Mouse (Mus musculus) hindbrain, embryonic 13.5 days (tissue): ENCODE results near the gene Rcan3. TPM values are rescaled to one million over a fixed set of nuclear protein-coding genes. Genes with fewer than 3 reads are reported as not detected.
A peak's percentile ranks its signal among the peaks of the same experiment; 100 is the strongest.

Experiments used
- ATAC-seq: fragments of 200-750 bp; cut with Nextera tagmentation; 2 replicates; pipeline ENCODE4 v1.8.0; 2017; ENCODE audit warnings: moderate TSS enrichment; ENCODE audit not compliant: low FRiP score
- H3K27ac ChIP-seq: fragments of 300-500 bp; sonication (generic); 2 replicates; pipeline ENCODE4 v1.5.1; 2015; ENCODE audit warnings: inconsistent platforms, mild to moderate bottlenecking, moderate library complexity
- H3K27me3 ChIP-seq: fragments of 300-500 bp; sonication (generic); 2 replicates; pipeline ENCODE4 v1.6.1; 2015; ENCODE audit warnings: mild to moderate bottlenecking, inconsistent platforms
- H3K36me3 ChIP-seq: fragments of 300-500 bp; sonication (generic); 2 replicates; pipeline ENCODE4 v1.6.1; 2015; ENCODE audit warnings: mild to moderate bottlenecking, inconsistent platforms
- H3K4me1 ChIP-seq: fragments of 300-500 bp; sonication (generic); replicated peaks from 2 replicates; pipeline ENCODE4 v1.6.1; 2015; ENCODE audit warnings: inconsistent platforms
- H3K4me2 ChIP-seq: fragments of 300-500 bp; sonication (generic); 2 replicates; pipeline ENCODE4 v1.6.1; 2015; ENCODE audit warnings: inconsistent platforms, mild to moderate bottlenecking, moderate library complexity
- H3K4me3 ChIP-seq: fragments of 300-500 bp; sonication (generic); 2 replicates; pipeline ENCODE4 v1.5.1; 2015; ENCODE audit warnings: mild to moderate bottlenecking, inconsistent platforms
- H3K9ac ChIP-seq: fragments of 300-500 bp; sonication (generic); 2 replicates; pipeline ENCODE4 v1.6.1; 2015; ENCODE audit warnings: mild to moderate bottlenecking, inconsistent platforms
- H3K9me3 ChIP-seq: fragments of 300-500 bp; sonication (generic); 2 replicates; pipeline ENCODE4 v1.6.1; 2016; ENCODE audit warnings: inconsistent platforms
- WGBS: fragments of 180-500 bp; shearing (Covaris S2); methylation state at CpG from one replicate; pipeline ENCODE4 v1.1.7; 2015; 5-methylcytosine and 5-hydroxymethylcytosine counted together
- polyA plus RNA-seq: library from polyadenylated mRNA; unstranded; fragments of >200 nt; fragmentation: Nextera tagmentation; extraction: Ambion mirVana; gene quantifications from 2 replicates; pipeline ENCODE4 v1.2.1, GENCODE M21; 2015

Rcan3 gene
- polyA plus RNA-seq, result 31.2 and 31.8 TPM in 2 replicates

DNA sequence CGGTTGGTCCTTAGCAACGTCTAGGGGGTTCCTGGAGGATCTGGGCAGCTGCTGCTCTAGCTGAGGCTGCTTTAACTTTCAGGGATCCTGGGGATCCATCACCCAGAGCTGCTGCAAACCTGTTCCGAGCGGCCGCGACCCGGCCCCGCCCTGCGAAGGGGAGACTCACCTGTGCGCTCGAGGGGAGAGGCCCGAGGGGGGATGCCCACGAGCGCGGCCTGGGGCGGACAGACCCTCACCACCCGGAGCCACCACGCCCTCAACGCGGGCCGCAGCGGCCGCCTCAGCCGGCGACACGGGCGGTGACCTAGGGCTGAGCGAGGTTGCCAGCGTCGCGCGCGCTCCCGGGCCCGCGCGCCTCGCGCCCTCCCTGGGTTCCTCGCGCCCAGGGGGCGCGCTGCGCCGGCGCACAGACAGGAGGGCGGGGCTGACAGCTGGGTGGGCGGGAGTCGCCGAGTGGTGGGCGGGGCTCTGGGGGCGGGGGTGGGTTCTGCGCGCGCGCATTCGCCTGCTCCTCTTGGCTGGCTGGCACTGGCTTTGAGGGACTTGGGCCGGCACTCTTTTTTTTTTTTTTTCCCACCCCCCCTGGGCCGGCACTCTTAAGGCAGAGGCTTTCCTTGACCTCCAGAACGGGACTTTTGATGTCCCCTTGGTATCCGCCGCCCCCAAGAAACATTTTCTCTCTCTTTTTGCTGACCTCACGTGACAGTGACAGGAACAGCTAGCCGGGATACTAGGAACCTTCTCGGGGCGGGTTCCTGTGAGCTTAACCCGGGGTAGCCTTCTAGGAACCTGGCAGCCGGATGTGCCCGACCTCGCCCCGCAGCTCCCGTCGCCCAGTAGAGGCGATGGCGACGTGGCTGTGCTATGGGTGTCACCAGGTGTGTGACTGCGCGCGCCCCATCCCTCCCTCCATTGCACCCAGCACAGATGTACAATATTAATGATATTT is at the start of gene Rcan3:
Rcan3 (minus strand) TSS at position 411 of the 952 bp plus-strand sequence.
- peak within 1 kb of the TSS; percentile 81 for H3K4me3 ChIP-seq
- no peaks in the 10 kb centered on the region for H3K9me3 ChIP-seq
- H3K9ac ChIP-seq, result peak within 1 kb of the TSS; percentile 92
- H3K4me1 ChIP-seq, result peaks cover 26% of the 10 kb centered on the region
- H3K36me3 ChIP-seq, result no peaks in the 10 kb centered on the region
- H3K27me3 ChIP-seq, result no peaks in the 10 kb centered on the region
- H3K4me2 ChIP-seq, result peak within 1 kb of the TSS; percentile 79
- H3K27ac ChIP-seq, result peak within 1 kb of the TSS; percentile 83
- WGBS, result under 1% methylated on average over 78 of the region's 79 CpGs
- peak; percentile 88 for ATAC-seq

DNA sequence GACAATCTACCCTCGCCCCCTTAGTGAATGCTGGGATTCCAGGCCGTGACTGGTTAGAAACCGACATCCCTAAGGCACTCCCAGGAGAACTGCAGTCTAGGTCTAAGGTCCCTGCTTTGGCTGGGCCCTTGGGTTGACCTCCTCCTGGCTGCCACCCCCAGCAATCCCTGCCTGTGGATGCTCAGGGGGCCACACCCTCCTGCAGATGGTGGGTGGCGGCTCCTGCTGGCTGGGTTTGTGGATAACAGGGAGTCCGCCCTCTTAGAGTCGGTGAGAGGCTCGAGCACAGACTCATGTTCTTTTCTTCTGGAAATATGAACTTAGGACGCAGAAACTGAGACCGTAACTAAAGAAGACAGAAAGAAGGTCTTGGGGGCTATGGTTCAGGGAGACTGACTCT is 46.7 kb upstream of the Rcan3 start:
- peak overlapping the region; percentile 23; the same call in 1 of the 2 replicates for H3K27ac ChIP-seq
- H3K4me2 ChIP-seq, result no peak overlapping the region
- 79% methylated on average over 9 of the region's 9 CpGs for WGBS
- H3K36me3 ChIP-seq, result peaks cover 30% of the 10 kb centered on the region
- no peak for ATAC-seq
- no peaks in the 10 kb centered on the region for H3K27me3 ChIP-seq
- H3K9me3 ChIP-seq, result no peaks in the 10 kb centered on the region
- H3K4me3 ChIP-seq, result no peak overlapping the region
- H3K9ac ChIP-seq, result no peak overlapping the region
- H3K4me1 ChIP-seq, result peaks cover 12% of the 10 kb centered on the region; the same call in 1 of the 2 replicates

DNA sequence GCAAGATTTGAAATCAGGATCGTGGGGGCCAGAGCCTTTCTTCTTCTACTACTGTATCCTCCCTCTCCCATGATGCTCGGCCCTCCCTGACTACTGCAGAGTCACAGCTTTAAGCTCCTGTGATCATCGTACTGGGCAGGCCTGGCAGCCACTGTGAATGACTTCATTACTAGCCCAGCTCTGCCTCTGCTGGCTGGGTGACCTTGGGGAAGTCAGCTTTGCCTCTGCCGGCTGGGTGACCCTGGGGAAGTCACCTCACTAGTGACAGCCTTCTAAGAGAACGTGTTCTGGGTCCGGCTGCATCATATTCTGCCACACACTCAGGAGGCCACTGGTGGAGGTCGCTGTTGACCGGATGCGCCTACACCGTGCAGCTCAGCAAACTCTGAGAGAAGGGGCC is 44.2 kb upstream of the Rcan3 start:
- Histone ChIP-seq H3K4me2 (no peak overlapping the region), H3K9ac (no peak overlapping the region), H3K27ac (no peak overlapping the region), H3K9me3 (no peaks in the 10 kb centered on the region), H3K4me3 (no peak overlapping the region), H3K4me1 (peaks cover 8% of the 10 kb centered on the region; the same call in 1 of the 2 replicates), H3K27me3 (no peaks in the 10 kb centered on the region), H3K36me3 (peaks cover 48% of the 10 kb centered on the region)
- WGBS, result 91% methylated on average over 10 of the region's 10 CpGs
- ATAC-seq, result no peak

DNA sequence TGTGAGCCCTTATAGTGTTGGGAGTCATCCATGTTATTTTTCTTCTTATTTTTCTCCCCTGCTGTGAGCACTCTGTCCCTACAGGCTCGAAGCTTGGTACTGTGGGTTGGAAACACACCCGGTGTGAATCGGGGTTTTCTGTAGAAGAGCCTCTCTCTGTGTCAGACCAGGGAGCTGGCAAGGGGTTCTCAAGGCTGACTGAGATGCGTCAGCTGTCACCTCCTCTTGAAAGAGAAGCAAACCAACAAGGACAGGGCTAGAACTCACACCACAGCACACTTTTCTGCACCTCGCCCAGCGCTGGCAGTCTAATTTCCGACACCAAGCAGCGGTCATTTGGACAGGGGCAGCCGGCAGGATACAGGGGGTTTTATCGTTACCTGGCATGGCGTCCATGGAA is 29.8 kb upstream of the Rcan3 start:
- H3K4me2 ChIP-seq, result no peak overlapping the region
- no peaks in the 10 kb centered on the region for H3K4me1 ChIP-seq
- WGBS, result 91% methylated on average over 11 of the region's 11 CpGs
- H3K27ac ChIP-seq, result no peak overlapping the region
- H3K9ac ChIP-seq, result no peak overlapping the region
- H3K9me3 ChIP-seq, result no peaks in the 10 kb centered on the region
- no peak overlapping the region for H3K4me3 ChIP-seq
- no peak for ATAC-seq
- peaks cover 48% of the 10 kb centered on the region for H3K36me3 ChIP-seq
- no peaks in the 10 kb centered on the region for H3K27me3 ChIP-seq

DNA sequence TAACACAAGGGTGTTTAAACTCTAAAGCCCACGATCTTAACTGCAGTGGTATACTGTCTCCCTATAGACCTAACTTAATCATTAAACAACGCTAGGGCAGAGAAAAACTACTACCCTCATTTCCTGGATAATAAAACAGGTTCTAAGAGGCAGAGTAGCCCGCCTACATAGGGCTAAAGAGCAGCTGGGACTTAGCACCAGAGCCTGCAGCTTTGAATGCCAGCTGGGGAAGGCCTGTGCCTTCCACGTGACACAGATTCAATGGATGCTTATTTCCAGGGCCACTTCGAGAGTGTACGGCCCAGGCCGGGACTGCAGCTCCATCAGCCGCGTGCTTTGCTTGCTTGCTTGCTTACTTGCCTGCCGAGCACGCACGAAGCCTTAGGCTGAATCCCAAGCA is 19.9 kb upstream of the Rcan3 start:
- Histone ChIP-seq H3K4me1 (peaks cover 10% of the 10 kb centered on the region), H3K27ac (no peak overlapping the region), H3K4me3 (no peak overlapping the region), H3K4me2 (no peak overlapping the region), H3K27me3 (no peaks in the 10 kb centered on the region), H3K36me3 (no peaks in the 10 kb centered on the region; the same call in 1 of the 2 replicates), H3K9me3 (no peaks in the 10 kb centered on the region), H3K9ac (peak overlapping the region; percentile 39)
- WGBS, result 78% methylated on average over 12 of the region's 12 CpGs
- ATAC-seq, result no peak

DNA sequence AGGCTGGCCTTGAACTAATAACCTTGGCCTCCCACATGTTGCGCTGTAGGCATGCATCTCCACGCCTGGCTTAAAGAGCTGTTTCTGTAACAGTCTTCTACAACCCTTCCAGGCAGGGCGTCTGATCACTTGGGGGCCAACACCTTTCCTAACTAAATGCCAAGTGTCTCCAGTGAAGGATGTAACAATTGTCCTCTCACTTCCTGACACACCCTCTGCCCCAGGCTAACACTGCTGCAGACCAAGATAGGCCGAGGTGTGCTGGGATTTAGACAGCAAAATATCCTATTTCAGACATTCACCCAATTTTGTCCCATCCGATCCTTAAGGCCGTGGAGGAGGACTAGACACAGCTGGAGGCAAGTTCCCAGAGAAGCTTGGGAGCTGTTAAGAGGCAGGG is 19.5 kb upstream of the Rcan3 start:
- Histone ChIP-seq H3K4me3 (no peak overlapping the region), H3K27me3 (no peaks in the 10 kb centered on the region), H3K4me2 (no peak overlapping the region), H3K9ac (peak overlapping the region; percentile 39), H3K9me3 (no peaks in the 10 kb centered on the region), H3K36me3 (no peaks in the 10 kb centered on the region; the same call in 1 of the 2 replicates), H3K4me1 (peaks cover 10% of the 10 kb centered on the region), H3K27ac (no peak overlapping the region)
- ATAC-seq, result no peak
- 80% methylated on average over 6 of the region's 6 CpGs for WGBS

DNA sequence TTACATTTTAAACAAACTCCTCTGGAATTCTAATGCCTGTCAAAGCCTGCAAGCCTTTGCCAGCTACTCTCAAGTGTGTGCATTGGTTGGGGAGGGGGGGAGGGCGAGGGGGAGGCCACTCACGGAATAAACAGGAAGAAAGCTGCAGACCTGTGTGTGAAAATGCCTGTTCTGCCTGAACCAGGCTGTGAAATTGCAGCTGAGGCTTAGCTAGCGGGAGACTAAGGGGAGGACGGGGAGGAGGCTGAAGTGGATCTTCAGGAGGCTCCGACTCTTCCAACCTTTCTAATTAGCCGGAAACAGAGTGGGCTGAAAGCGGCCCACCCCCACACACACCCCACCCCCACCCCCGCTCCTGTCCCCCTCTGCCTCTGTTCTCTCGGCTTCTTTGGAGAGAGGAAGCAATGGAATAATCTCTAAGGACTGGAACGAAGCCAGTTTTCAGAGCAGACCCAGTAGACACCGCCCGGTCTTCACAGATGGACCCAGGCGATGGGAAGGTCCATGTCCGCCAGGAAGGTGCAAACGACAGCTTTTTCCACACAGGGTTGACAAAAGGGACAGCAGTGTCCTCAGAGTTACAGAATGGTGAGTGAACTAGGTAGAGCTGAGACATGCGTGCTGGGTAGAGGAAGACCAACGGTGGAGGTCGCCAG is 17.8 kb upstream of the Rcan3 start:
- Histone ChIP-seq H3K9me3 (no peaks in the 10 kb centered on the region), H3K4me2 (peak overlapping the region; percentile 13; the same call in 1 of the 2 replicates), H3K27ac (no peak overlapping the region), H3K4me3 (no peak overlapping the region), H3K36me3 (no peaks in the 10 kb centered on the region; the same call in 1 of the 2 replicates), H3K27me3 (no peaks in the 10 kb centered on the region), H3K4me1 (peaks cover 10% of the 10 kb centered on the region), H3K9ac (no peak overlapping the region)
- no peak for ATAC-seq
- 58% methylated on average over 18 of the region's 18 CpGs for WGBS

DNA sequence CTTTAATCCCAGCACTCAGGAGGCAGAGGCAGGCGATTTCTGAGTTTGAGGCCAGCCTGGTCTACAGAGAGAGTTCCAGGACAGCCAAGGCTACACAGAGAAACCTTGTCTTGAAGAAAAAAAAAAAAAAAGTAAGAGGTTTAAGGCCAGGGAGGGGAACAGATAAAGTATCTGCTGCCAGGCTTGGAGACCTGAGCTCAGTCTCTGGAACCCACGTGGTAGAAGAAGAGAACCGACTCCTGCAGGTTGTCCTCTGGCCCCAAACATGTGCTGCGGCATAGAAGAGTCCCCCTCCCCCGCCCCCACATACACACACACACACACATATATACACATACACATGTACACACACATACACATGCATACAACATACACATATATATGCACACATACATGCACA is 8.8 kb upstream of the Rcan3 start:
- WGBS, result 73% methylated on average over 5 of the region's 5 CpGs
- no peak overlapping the region for H3K9ac ChIP-seq
- ATAC-seq, result no peak

DNA sequence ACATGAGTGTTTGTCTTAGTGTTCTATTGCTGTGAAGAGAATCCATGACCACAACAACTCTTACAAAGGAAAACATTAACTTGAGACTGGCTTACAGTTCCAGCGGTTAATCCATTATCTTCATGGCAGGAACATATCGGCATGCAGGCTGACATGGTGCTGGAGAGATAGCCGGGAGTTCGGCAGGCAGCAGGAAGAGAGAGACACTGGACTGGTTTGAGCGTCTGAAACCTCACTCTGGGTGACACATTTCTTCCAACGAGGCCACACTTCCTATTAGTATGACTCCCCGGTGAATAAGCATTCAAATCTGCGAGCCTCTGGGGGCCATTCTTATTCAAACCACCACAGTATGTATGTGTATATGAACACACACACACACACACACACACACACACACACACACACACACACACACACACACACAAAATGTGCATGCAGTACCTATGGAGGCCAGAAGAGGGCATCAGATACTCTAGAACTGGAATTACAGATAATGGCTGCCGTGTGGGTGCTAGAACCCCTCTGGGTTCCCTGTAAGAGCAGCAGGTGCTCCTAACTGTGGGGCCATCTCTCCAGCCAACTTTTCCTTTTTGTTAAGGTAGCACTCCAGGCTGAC is 6.4 kb upstream of the Rcan3 start:
- 62% methylated on average over 9 of the region's 9 CpGs for WGBS
- Histone ChIP-seq H3K4me2 (no peak overlapping the region), H3K27ac (no peak overlapping the region), H3K36me3 (no peaks in the 10 kb centered on the region), H3K4me3 (no peak overlapping the region), H3K9me3 (no peaks in the 10 kb centered on the region), H3K27me3 (no peaks in the 10 kb centered on the region), H3K4me1 (0 out of 2 replicates have a peak, but pooled peaks cover 3% of the 10 kb centered on the region), H3K9ac (no peak overlapping the region)
- ATAC-seq, result no peak

More for the DNA sequence above, 8.8 kb upstream of the Rcan3 start:
- Histone ChIP-seq H3K4me3 (no peak overlapping the region), H3K36me3 (no peaks in the 10 kb centered on the region), H3K4me2 (no peak overlapping the region), H3K27ac (no peak overlapping the region), H3K9me3 (no peaks in the 10 kb centered on the region), H3K4me1 (0 out of 2 replicates have a peak, but pooled peaks cover 3% of the 10 kb centered on the region), H3K27me3 (no peaks in the 10 kb centered on the region)

DNA sequence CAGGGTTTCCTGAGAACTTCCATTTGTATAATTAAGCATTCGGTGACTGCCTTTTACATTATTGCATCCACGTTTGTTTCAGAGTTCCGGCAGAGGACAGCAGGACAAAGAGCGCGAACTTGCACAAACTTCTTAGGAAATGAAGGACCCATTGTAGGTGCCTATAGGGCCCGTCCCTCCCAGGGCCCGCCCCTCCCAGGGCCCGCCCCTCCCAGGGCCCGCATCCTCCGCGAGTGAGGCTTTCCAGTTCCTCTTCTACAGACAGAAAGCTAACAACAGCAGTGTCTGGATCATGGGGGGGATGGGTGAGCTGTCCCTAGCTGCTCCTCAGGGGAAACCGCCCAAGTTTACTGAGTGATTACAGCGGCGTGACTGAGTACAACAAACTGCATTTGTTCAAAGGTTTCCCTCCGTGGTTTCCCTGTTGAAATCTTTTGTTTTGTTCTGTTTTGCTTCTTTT is 5.6 kb upstream of the Rcan3 start:
- Histone ChIP-seq H3K27me3 (no peaks in the 10 kb centered on the region), H3K9ac (no peak overlapping the region)
- 3% methylated on average over 15 of the region's 15 CpGs for WGBS

DNA sequence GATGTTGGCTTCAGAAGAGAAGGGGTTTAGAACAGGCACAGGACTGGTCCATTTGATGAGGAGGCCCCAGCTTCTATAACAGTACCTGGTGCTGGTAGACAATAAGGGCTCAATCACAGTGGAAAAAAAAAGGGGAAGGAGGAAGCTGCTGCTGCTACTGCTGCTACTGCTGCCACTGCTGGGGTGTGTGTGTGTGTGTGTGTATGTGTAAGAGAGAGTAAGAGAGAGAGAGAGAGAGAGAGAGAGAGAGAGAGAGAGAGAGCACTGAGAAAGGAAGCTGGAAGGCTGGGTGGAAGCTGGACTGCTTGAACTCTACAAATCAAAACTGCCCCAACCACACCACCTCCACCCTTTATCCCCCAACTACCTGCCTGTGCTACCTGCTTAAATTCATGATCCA is 4.3 kb upstream of the Rcan3 start:
- H3K4me3 ChIP-seq, result no peak overlapping the region
- no peak overlapping the region for H3K9ac ChIP-seq
- no peaks in the 10 kb centered on the region for H3K9me3 ChIP-seq
- H3K4me2 ChIP-seq, result no peak overlapping the region
- no peak overlapping the region for H3K27ac ChIP-seq
- H3K27me3 ChIP-seq, result no peaks in the 10 kb centered on the region
- H3K36me3 ChIP-seq, result no peaks in the 10 kb centered on the region
- peaks cover 16% of the 10 kb centered on the region for H3K4me1 ChIP-seq
- ATAC-seq, result no peak

More for the DNA sequence above, 5.6 kb upstream of the Rcan3 start:
- Histone ChIP-seq H3K4me3 (no peak overlapping the region; the same call in 1 of the 2 replicates), H3K27ac (0 out of 2 replicates have a peak overlapping the region, but pooled peaks have one; percentile 0), H3K36me3 (no peaks in the 10 kb centered on the region), H3K4me2 (peak overlapping the region; percentile 33; the same call in 1 of the 2 replicates), H3K9me3 (no peaks in the 10 kb centered on the region), H3K4me1 (peaks cover 10% of the 10 kb centered on the region)
- peak; percentile 46; the same call in 1 of the 2 replicates for ATAC-seq

DNA sequence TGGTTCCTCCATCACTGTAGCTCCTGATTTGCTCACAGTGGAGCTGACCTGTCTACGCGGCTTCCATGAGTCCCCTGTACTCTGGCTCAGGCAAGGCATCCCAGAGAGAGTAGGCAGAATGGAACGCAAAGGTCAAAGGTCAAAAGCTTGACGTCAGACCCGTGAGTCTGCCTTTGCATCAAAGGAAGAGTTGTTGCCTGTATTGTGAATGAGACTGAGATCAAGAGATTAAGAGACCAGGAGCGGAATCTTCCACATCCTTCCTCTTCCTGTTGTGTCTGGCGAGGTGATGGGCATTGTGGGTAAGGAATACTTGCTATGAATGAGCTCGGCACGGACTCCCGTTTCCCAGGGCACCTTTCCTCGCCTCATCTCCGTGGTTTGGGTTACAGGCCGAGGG is 2.6 kb upstream of the Rcan3 start:
- Histone ChIP-seq H3K27me3 (no peaks in the 10 kb centered on the region), H3K4me1 (peaks cover 25% of the 10 kb centered on the region), H3K4me2 (no peak overlapping the region), H3K9ac (no peak overlapping the region), H3K36me3 (no peaks in the 10 kb centered on the region), H3K27ac (no peak overlapping the region), H3K4me3 (no peak overlapping the region), H3K9me3 (no peaks in the 10 kb centered on the region)
- WGBS, result 65% methylated on average over 13 of the region's 13 CpGs
- no peak for ATAC-seq
